Mouse (Mus musculus): ENCODE measurements around the gene Kdm5a. TPM values are rescaled to one million over a fixed set of nuclear protein-coding genes. Genes with fewer than 3 reads are reported as not detected.

Kdm5a gene
- polyA plus RNA-seq, 1 experiment from 2014 or later, result 62.1 TPM

DNA sequence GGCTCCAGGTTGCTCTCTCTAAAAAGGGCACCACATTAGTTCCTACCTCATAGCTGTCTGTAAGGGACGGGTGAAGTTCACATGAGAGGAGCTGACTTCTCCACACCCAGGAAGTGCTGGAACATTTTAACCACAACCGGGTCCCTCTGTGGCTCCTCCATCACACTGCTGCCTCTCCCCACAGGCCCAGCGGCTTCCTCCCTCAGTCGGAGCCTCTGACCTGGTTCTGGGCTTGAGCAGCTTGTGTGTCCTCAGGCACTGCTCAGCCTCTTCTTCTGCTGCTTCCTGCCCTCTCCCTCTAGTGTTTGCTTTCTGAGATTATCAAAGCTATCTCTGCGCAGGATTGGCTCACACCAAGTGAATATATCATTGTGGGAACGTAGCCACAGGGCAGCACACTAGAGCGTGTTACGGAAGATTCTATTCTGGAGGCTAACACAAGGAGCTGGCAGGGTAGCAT, 122.2 kb downstream of the Kdm5a start:
- no peak for DNase-seq (ENCODE audit: low spot score, missing footprints)
- no peak overlapping the region for H3K9ac ChIP-seq (ENCODE audit: low read length)
- 82% methylated on average over 8 of the region's 8 CpGs for WGBS
- ATAC-seq (ENCODE audit: low FRiP score), result no peak
- no peak overlapping the region for H3K4me2 ChIP-seq
- H3K36me3 ChIP-seq (ENCODE audit: control insufficient read depth, insufficient read depth, low read length), result no peaks in the 10 kb centered on the region
- no peak overlapping the region for H3K27ac ChIP-seq (ENCODE audit: low read depth, low read length)
- H3K4me3 ChIP-seq (ENCODE audit: low read depth, low read length), result no peak overlapping the region
- no peaks in the 10 kb centered on the region; the same call in 1 of the 2 replicates for H3K4me1 ChIP-seq (ENCODE audit: control insufficient read depth, insufficient read depth, low read length)
- no peaks in the 10 kb centered on the region for H3K9me3 ChIP-seq (ENCODE audit: control insufficient read depth, low read length)
- H3K27me3 ChIP-seq (ENCODE audit: control insufficient read depth, insufficient read depth, low read length), result no peaks in the 10 kb centered on the region

- DNase-seq (ENCODE audit: low spot score, missing footprints) (no peak), ATAC-seq (ENCODE audit: low FRiP score) (no peak)
- Histone ChIP-seq H3K36me3 (ENCODE audit: control insufficient read depth, insufficient read depth, low read length) (no peaks in the 10 kb centered on the region), H3K9ac (ENCODE audit: low read length) (no peak overlapping the region), H3K4me2 (no peak overlapping the region), H3K27me3 (ENCODE audit: control insufficient read depth, insufficient read depth, low read length) (peaks cover 15% of the 10 kb centered on the region), H3K4me3 (ENCODE audit: low read depth, low read length) (no peak overlapping the region), H3K4me1 (ENCODE audit: control insufficient read depth, insufficient read depth, low read length) (peaks cover 11% of the 10 kb centered on the region), H3K27ac (ENCODE audit: low read depth, low read length) (no peak overlapping the region), H3K9me3 (ENCODE audit: control insufficient read depth, low read length) (no peaks in the 10 kb centered on the region)
- 75% methylated on average over 3 of the region's 3 CpGs for WGBS
These were observed 124.7 kb downstream of the Kdm5a start for GRCm38 (mm10) chr6:120488647-120489046.

GRCm38 (mm10) chr6:120489461-120489860, 125.5 kb downstream of the Kdm5a start:
- no peak overlapping the region for H3K4me2 ChIP-seq

GRCm38 (mm10) chr6:120491064-120491463, 127.1 kb downstream of the Kdm5a start:
- no peak overlapping the region for H3K4me3 ChIP-seq (ENCODE audit: low read depth, low read length)
- no peak overlapping the region for H3K4me2 ChIP-seq
- 43% methylated on average over 7 of the region's 7 CpGs for WGBS
- DNase-seq (ENCODE audit: low spot score, missing footprints) (no peak), ATAC-seq (ENCODE audit: low FRiP score) (no peak)
- peaks cover 15% of the 10 kb centered on the region for H3K27me3 ChIP-seq (ENCODE audit: control insufficient read depth, insufficient read depth, low read length)
- H3K4me1 ChIP-seq (ENCODE audit: control insufficient read depth, insufficient read depth, low read length), result peaks cover 14% of the 10 kb centered on the region
- no peaks in the 10 kb centered on the region for H3K36me3 ChIP-seq (ENCODE audit: control insufficient read depth, insufficient read depth, low read length)
- H3K9ac ChIP-seq (ENCODE audit: low read length), result no peak overlapping the region
- no peaks in the 10 kb centered on the region for H3K9me3 ChIP-seq (ENCODE audit: control insufficient read depth, low read length)
- H3K27ac ChIP-seq (ENCODE audit: low read depth, low read length), result no peak overlapping the region

More at GRCm38 (mm10) chr6:120489461-120489860, 125.5 kb downstream of the Kdm5a start:
- DNase-seq (ENCODE audit: low spot score, missing footprints) (no peak), ATAC-seq (ENCODE audit: low FRiP score) (no peak)
- Histone ChIP-seq H3K9ac (ENCODE audit: low read length) (no peak overlapping the region), H3K27ac (ENCODE audit: low read depth, low read length) (no peak overlapping the region), H3K27me3 (ENCODE audit: control insufficient read depth, insufficient read depth, low read length) (peaks cover 15% of the 10 kb centered on the region), H3K4me3 (ENCODE audit: low read depth, low read length) (no peak overlapping the region), H3K36me3 (ENCODE audit: control insufficient read depth, insufficient read depth, low read length) (no peaks in the 10 kb centered on the region), H3K4me1 (ENCODE audit: control insufficient read depth, insufficient read depth, low read length) (peaks cover 13% of the 10 kb centered on the region), H3K9me3 (ENCODE audit: control insufficient read depth, low read length) (no peaks in the 10 kb centered on the region)
- 66% methylated on average over 2 of the region's 2 CpGs for WGBS

DNA sequence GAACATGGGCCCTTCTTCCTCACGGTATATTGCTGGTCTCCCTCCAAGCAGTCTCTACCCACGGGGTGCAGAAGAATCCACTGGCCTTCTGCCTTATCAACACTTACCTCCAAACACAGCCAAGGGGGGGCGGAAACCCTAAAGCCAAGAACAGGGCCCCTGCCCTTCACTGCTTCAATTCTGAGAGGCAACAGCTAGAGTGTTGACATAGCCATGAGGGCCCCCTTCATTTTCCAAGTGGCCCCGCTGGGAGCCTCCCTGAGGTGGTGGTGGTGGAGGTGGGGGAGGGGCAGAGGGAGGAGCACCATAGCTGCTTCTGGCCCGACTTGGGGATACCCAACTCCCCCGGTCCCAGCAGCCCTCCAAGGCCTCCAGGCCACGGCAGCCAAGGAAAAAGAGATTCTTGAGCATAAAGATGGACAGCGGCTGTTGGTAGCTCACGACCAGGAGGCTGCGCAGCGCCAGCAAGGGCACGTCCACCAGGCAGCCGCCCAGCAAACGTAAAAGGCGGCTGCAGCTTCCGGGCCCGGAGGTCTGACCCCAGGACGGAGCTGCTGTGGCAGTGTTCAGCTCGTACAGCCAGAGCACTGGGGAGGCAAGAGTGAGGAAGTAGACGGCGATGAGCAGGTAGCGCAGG, 128.1 kb downstream of the Kdm5a start:
- DNase-seq (ENCODE audit: low spot score, missing footprints) (peak; percentile 91), ATAC-seq (ENCODE audit: low FRiP score) (no peak)
- peaks cover 14% of the 10 kb centered on the region for H3K4me1 ChIP-seq (ENCODE audit: control insufficient read depth, insufficient read depth, low read length)
- H3K27me3 ChIP-seq (ENCODE audit: control insufficient read depth, insufficient read depth, low read length), result peaks cover 15% of the 10 kb centered on the region
- H3K9ac ChIP-seq (ENCODE audit: low read length), result peak overlapping the region; percentile 36; the same call in 1 of the 2 replicates
- peak overlapping the region; percentile 66 for H3K4me3 ChIP-seq (ENCODE audit: low read depth, low read length)
- H3K27ac ChIP-seq (ENCODE audit: low read depth, low read length), result no peak overlapping the region
- H3K9me3 ChIP-seq (ENCODE audit: control insufficient read depth, low read length), result no peaks in the 10 kb centered on the region
- H3K4me2 ChIP-seq, result peak overlapping the region; percentile 80
- H3K36me3 ChIP-seq (ENCODE audit: control insufficient read depth, insufficient read depth, low read length), result no peaks in the 10 kb centered on the region
- 12% methylated on average over 22 of the region's 22 CpGs for WGBS

DNA sequence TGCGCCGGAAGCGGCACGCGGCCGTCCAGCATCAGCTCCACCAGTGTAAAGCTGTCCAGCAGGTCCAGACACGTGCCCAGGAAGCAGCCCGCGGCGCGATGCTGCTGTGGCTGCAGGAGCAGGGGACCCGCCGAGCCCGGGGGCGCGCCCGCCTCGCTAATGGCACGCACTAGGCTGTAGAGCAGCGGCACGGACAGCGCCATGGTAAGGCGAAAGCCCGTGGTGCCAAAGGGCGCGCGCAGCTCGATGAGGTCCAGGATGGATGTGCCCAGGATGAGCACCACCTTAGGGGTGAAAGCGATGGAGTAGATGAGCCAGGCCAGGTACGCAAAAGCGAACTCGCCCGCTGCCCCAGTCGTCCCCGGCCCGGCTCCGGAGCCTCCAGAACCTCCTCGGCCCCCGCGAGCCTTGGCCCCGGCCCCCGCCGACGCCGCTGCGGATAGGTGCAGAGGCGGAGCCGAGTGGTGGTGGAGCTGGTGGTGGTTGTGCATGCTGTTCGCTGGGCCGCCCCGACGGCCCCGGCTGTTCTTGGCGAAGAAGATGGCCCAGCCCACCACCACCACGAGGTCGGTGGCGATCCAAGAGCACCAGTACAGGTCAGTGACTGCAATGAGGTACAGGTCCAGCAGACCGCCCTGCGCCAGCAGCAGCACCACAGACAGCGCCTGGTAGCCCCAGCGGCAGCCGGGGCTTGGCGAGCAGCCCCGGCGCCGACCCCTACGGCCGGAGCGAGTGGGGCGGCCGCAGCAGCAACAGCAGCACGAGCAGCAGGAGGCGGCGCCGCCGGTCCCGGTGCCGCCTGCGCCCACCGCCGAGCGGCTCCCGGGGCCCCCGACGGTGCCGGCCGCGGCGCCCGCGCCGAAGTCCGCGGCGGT, 128.8 kb downstream of the Kdm5a start:
- ATAC-seq (ENCODE audit: low FRiP score) (peak; percentile 19), DNase-seq (ENCODE audit: low spot score, missing footprints) (peak; percentile 92)
- H3K4me1 ChIP-seq (ENCODE audit: control insufficient read depth, insufficient read depth, low read length), result peaks cover 14% of the 10 kb centered on the region
- H3K4me2 ChIP-seq, result peak overlapping the region; percentile 80
- peak overlapping the region; percentile 78 for H3K9ac ChIP-seq (ENCODE audit: low read length)
- H3K9me3 ChIP-seq (ENCODE audit: control insufficient read depth, low read length), result no peaks in the 10 kb centered on the region
- H3K4me3 ChIP-seq (ENCODE audit: low read depth, low read length), result peak overlapping the region; percentile 66
- H3K36me3 ChIP-seq (ENCODE audit: control insufficient read depth, insufficient read depth, low read length), result no peaks in the 10 kb centered on the region
- H3K27ac ChIP-seq (ENCODE audit: low read depth, low read length), result peak overlapping the region; percentile 80; the same call in 1 of the 2 replicates
- peaks cover 15% of the 10 kb centered on the region for H3K27me3 ChIP-seq (ENCODE audit: control insufficient read depth, insufficient read depth, low read length)
- under 1% methylated on average over 90 of the region's 95 CpGs for WGBS

DNA sequence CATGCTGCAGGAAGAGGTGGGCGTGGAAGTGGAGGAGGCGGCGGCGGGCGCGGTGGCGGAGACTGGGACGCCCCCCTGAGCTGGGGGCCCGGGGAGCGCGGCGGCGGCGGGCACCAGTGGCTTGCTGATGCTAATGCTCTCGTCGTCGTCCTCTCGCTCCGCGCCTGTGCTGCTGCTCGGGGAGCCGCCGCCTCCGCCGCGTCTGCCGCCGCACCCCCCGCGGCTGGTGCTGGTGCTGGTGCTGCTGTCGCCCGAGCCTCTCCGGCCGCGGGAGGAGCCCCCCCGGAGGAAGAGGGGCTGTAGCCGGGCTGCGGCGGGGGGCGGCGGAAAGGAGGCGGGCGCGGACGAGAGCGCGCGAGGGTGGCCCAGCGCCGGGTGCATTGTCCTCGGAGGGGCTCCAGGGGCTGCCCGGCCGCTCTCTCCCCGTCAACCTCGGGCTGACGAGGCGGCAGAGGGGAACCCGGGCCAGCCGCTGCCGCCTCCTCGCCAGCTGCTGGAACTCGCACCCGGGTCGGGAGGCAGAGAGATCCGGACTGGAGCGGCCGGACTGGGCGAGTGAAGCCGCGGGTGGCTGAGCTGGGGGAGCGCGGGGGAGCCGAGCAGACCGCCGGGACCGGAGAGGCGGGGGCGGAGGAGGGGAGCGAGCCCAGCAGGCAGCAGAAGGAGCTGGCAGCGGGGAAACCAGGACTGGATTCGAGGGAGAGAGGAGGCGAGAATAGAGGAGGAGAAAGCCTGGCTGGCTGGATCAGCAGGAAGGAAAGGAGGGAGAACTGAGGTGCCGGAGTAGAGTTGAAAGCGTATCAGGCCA, 129.7 kb downstream of the Kdm5a start, which contains the start of gene Tmem121b:
TSS of gene Tmem121b (minus strand) at position 434 of the 808 bp plus-strand sequence.
- Histone ChIP-seq H3K4me1 (ENCODE audit: control insufficient read depth, insufficient read depth, low read length) (peaks cover 14% of the 10 kb centered on the region), H3K9ac (ENCODE audit: low read length) (peak within 1 kb of the TSS; percentile 78), H3K36me3 (ENCODE audit: control insufficient read depth, insufficient read depth, low read length) (no peaks in the 10 kb centered on the region), H3K27me3 (ENCODE audit: control insufficient read depth, insufficient read depth, low read length) (peaks cover 15% of the 10 kb centered on the region), H3K27ac (ENCODE audit: low read depth, low read length) (peak within 1 kb of the TSS; percentile 80), H3K9me3 (ENCODE audit: control insufficient read depth, low read length) (no peaks in the 10 kb centered on the region), H3K4me3 (ENCODE audit: low read depth, low read length) (peak within 1 kb of the TSS; percentile 66), H3K4me2 (peak within 1 kb of the TSS; percentile 80)
- DNase-seq (ENCODE audit: low spot score, missing footprints) (peak; percentile 97), ATAC-seq (ENCODE audit: low FRiP score) (peak; percentile 89)
- under 1% methylated on average over 60 of the region's 84 CpGs for WGBS
